Mouse (Mus musculus): Measurements from ENCODE around the gene Zfp383.
"Not testable (repeated sequence)": the region's sequence is repeated elsewhere in the genome, so short reads cannot be mapped to it uniquely, and the experiment has no call there.

Zfp383 gene

GRCm38 (mm10) chr7:29942740-29943139, 34.7 kb downstream of the Zfp383 start:
- no peak for DNase-seq

- DNase-seq, result no peak
These were observed 35.7 kb downstream of the Zfp383 start for GRCm38 (mm10) chr7:29943720-29944119.

- DNase-seq, result no peak
These were observed 36.2 kb downstream of the Zfp383 start for GRCm38 (mm10) chr7:29944201-29944600.

GRCm38 (mm10) chr7:29953086-29953485, 45.1 kb downstream of the Zfp383 start:
- DNase-seq, result no peak

GRCm38 (mm10) chr7:29953513-29954401, 45.7 kb downstream of the Zfp383 start, which contains the start of gene Zfp74:
Gene Zfp74 (minus strand): TSS chr7:29954089.
- DNase-seq, result peak; percentile 83

GRCm38 (mm10) chr7:29954731-29955130, 46.7 kb downstream of the Zfp383 start:
- peak; percentile 54 for DNase-seq

- DNase-seq, result no peak
These were observed 48.2 kb downstream of the Zfp383 start for GRCm38 (mm10) chr7:29956257-29956656.

GRCm38 (mm10) chr7:29958125-29958724, 50.2 kb downstream of the Zfp383 start:
- DNase-seq, result no peak

GRCm38 (mm10) chr7:29959004-29959403, 51.0 kb downstream of the Zfp383 start:
- no peak for DNase-seq

- DNase-seq, result not testable (repeated sequence)
These were observed 57.2 kb downstream of the Zfp383 start for GRCm38 (mm10) chr7:29965115-29965810.

Data from thymus, postnatal 14 days (tissue).